Mouse (Mus musculus) adrenal gland (tissue): ENCODE results near the gene Ankrd26.

Source experiments
- intact Hi-C: fragments of 180-260 bp; cut with DNase I; formaldehyde crosslinking; loops from one replicate; pipeline ENCODE4 v1.15.1; 2025

Ankrd26 gene

GRCm38 (mm10) chr6:118482125-118482524, 79.9 kb downstream of the Ankrd26 start:
- intact Hi-C loops: no loop called here

GRCm38 (mm10) chr6:118478957-118479708, 82.9 kb downstream of the Ankrd26 start, which contains the start of gene Zfp9:
TSS of gene Zfp9 (minus strand) at chr6:118479320.
- intact Hi-C loops: no loop called here

- intact Hi-C loops: no loop called here
These were observed 83.9 kb downstream of the Ankrd26 start for GRCm38 (mm10) chr6:118477875-118478785.

- intact Hi-C loops: no loop called here
These were observed 99.8 kb downstream of the Ankrd26 start for GRCm38 (mm10) chr6:118462069-118462705.

GRCm38 (mm10) chr6:118457726-118458125, 104.3 kb downstream of the Ankrd26 start:
- intact Hi-C loops: loop anchor here (5.0 kb wide), 1 partner anchor 35 kb away; no protein-coding TSS in a partner anchor

GRCm38 (mm10) chr6:118455042-118455631, 106.9 kb downstream of the Ankrd26 start, which contains the start of gene Zfp248:
TSS of gene Zfp248 (minus strand) at chr6:118455528.
- intact Hi-C loops: loop anchor here (5.0 kb wide), 1 partner anchor 33 kb away; no protein-coding TSS in a partner anchor

- intact Hi-C loops: no loop called here
These were observed 107.6 kb downstream of the Ankrd26 start for GRCm38 (mm10) chr6:118454452-118454851.
